Mouse (Mus musculus): ENCODE data around the gene Hs2st1. TPM values are rescaled to one million over a fixed set of nuclear protein-coding genes. Genes with fewer than 3 reads are reported as not detected.

The Hs2st1 gene
- polyA plus RNA-seq, 1 experiment from 2014 or later, result 1.5 TPM

GRCm38 (mm10) chr3:144527918-144528317 lies 42.1 kb downstream of the Hs2st1 start:
- Histone ChIP-seq H3K27me3 (ENCODE audit: insufficient read depth, low read length) (no peaks in the 10 kb centered on the region), H3K36me3 (replicated peaks; ENCODE audit: insufficient read depth, low read length) (no peaks in the 10 kb centered on the region), H3K9ac (replicated peaks) (no peak overlapping the region), H3K4me3 (ENCODE audit: low read depth, low read length) (no peak overlapping the region), H3K4me2 (ENCODE audit: low read depth, low read length) (no peak overlapping the region), H3K27ac (ENCODE audit: low read depth) (no peak overlapping the region), H3K4me1 (ENCODE audit: insufficient read depth) (no peaks in the 10 kb centered on the region), H3K9me3 (ENCODE audit: low read length) (no peaks in the 10 kb centered on the region)
- TF ChIP-seq CTCF (IDR thresholded peaks at IDR 0.05; ENCODE audit: low read depth) (no peak), EP300 (IDR thresholded peaks at IDR 0.05; ENCODE audit: low read depth) (no peak)
- no peak for DNase-seq
- no peak for ATAC-seq
- 85% methylated on average over 7 of the region's 7 CpGs for WGBS (ENCODE audit: insufficient replicate concordance)

GRCm38 (mm10) chr3:144519581-144520272 lies 50.3 kb downstream of the Hs2st1 start:
- Histone ChIP-seq H3K36me3 (replicated peaks; ENCODE audit: insufficient read depth, low read length) (no peaks in the 10 kb centered on the region), H3K27me3 (ENCODE audit: insufficient read depth, low read length) (no peaks in the 10 kb centered on the region), H3K9ac (replicated peaks) (no peak overlapping the region), H3K4me2 (ENCODE audit: low read depth, low read length) (no peak overlapping the region), H3K9me3 (ENCODE audit: low read length) (no peaks in the 10 kb centered on the region), H3K4me3 (ENCODE audit: low read depth, low read length) (no peak overlapping the region), H3K4me1 (ENCODE audit: insufficient read depth) (no peaks in the 10 kb centered on the region), H3K27ac (ENCODE audit: low read depth) (no peak overlapping the region)
- DNase-seq (no peak), ATAC-seq (no peak)
- WGBS (ENCODE audit: insufficient replicate concordance), result 68% methylated on average over 10 of the region's 10 CpGs
- TF ChIP-seq CTCF (IDR thresholded peaks at IDR 0.05; ENCODE audit: low read depth) (no peak), EP300 (IDR thresholded peaks at IDR 0.05; ENCODE audit: low read depth) (no peak)

- Histone ChIP-seq H3K9me3 (ENCODE audit: low read length) (no peaks in the 10 kb centered on the region), H3K4me2 (ENCODE audit: low read depth, low read length) (no peak overlapping the region), H3K9ac (replicated peaks) (no peak overlapping the region), H3K27me3 (ENCODE audit: insufficient read depth, low read length) (no peaks in the 10 kb centered on the region), H3K4me1 (ENCODE audit: insufficient read depth) (no peaks in the 10 kb centered on the region), H3K4me3 (ENCODE audit: low read depth, low read length) (no peak overlapping the region), H3K36me3 (replicated peaks; ENCODE audit: insufficient read depth, low read length) (no peaks in the 10 kb centered on the region), H3K27ac (ENCODE audit: low read depth) (no peak overlapping the region)
- TF ChIP-seq EP300 (IDR thresholded peaks at IDR 0.05; ENCODE audit: low read depth), result no peak
- no peak for TF ChIP-seq CTCF (IDR thresholded peaks at IDR 0.05; ENCODE audit: low read depth)
- DNase-seq, result no peak
- 57% methylated on average over 5 of the region's 5 CpGs for WGBS (ENCODE audit: insufficient replicate concordance)
- no peak for ATAC-seq
Measured at GRCm38 (mm10) chr3:144518917-144519316, 51.1 kb downstream of the Hs2st1 start.

GRCm38 (mm10) chr3:144515286-144515685 lies 54.7 kb downstream of the Hs2st1 start:
- no peak for ATAC-seq
- DNase-seq, result no peak

DNA sequence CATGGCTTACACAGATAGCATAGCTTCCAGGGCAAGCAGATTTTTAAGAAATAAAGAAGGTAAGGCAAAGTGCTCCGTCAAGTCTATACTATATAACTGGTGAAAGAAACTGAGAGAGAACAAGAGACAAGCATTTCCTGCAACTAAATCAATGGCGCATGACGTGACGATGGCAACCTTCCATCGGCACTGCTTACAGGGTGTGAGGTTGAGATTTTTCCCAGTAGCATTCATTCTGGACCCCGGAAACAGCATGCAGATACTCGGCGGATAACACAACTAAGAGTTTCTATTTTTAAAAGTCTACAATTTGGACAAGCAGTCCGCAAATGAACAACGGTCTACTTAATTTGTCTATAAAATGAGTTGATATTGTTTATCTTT lies 55.9 kb downstream of the Hs2st1 start:
- Histone ChIP-seq H3K9ac (replicated peaks) (no peak overlapping the region), H3K9me3 (ENCODE audit: low read length) (no peaks in the 10 kb centered on the region), H3K4me2 (ENCODE audit: low read depth, low read length) (no peak overlapping the region), H3K27me3 (ENCODE audit: insufficient read depth, low read length) (no peaks in the 10 kb centered on the region), H3K4me3 (ENCODE audit: low read depth, low read length) (no peak overlapping the region), H3K36me3 (replicated peaks; ENCODE audit: insufficient read depth, low read length) (no peaks in the 10 kb centered on the region), H3K27ac (ENCODE audit: low read depth) (no peak overlapping the region), H3K4me1 (ENCODE audit: insufficient read depth) (no peaks in the 10 kb centered on the region)
- TF ChIP-seq EP300 (IDR thresholded peaks at IDR 0.05; ENCODE audit: low read depth) (no peak), CTCF (IDR thresholded peaks at IDR 0.05; ENCODE audit: low read depth) (no peak)
- ATAC-seq (no peak), DNase-seq (no peak)
- 88% methylated on average over 10 of the region's 10 CpGs for WGBS (ENCODE audit: insufficient replicate concordance)

More at GRCm38 (mm10) chr3:144515286-144515685, 54.7 kb downstream of the Hs2st1 start:
- Histone ChIP-seq H3K4me2 (ENCODE audit: low read depth, low read length) (no peak overlapping the region), H3K4me1 (ENCODE audit: insufficient read depth) (no peaks in the 10 kb centered on the region), H3K9ac (replicated peaks) (no peak overlapping the region), H3K9me3 (ENCODE audit: low read length) (no peaks in the 10 kb centered on the region), H3K36me3 (replicated peaks; ENCODE audit: insufficient read depth, low read length) (no peaks in the 10 kb centered on the region), H3K27ac (ENCODE audit: low read depth) (no peak overlapping the region), H3K4me3 (ENCODE audit: low read depth, low read length) (no peak overlapping the region), H3K27me3 (ENCODE audit: insufficient read depth, low read length) (no peaks in the 10 kb centered on the region)
- no peak for TF ChIP-seq EP300 (IDR thresholded peaks at IDR 0.05; ENCODE audit: low read depth)
- TF ChIP-seq CTCF (IDR thresholded peaks at IDR 0.05; ENCODE audit: low read depth), result no peak
- WGBS (ENCODE audit: insufficient replicate concordance), result 75% methylated on average over 7 of the region's 7 CpGs

DNA sequence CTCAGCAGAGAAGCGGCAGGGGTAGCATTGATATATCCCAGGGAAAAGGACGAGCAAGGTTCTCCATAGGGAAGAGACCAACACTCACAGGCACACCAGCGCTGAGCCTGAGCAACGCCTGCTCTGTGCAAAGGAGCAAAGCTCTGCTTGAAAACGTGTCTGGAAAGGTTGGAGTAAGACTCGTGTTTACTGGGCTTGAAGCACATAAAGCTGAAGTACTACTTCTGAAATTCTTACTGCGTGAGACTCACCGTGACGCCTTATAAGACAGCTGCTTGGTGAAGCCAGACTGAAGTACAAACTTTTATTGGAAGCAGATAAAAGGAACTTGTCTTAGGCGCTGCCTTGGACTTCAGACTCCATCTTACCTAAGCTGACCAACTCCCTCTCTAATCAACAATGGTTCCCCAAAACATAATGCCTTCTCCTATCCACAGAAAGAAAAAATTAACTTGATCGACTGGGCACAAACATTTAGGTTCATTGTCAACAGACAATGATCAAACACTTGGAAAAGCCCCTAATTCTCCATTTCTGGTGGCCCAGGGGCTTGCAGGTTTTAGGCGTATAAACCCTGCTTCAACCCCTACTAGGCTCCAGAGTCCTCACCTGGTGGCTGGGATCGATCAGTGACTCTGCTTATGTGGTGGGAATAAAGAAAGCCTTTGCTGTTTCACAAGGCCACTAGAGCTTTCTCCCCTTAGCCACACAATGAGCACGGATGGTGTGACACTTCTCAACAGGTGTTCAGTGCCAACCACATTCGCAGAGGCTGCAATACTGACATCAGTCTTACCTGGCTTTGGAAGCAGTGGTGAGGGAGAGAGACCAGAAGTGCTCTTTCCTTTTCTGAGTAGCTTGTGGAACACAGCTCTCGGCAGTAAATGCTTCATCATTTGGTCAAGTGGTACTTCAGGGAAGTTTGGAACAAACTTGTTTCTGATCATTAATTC lies 56.5 kb downstream of the Hs2st1 start:
- Histone ChIP-seq H3K36me3 (replicated peaks; ENCODE audit: insufficient read depth, low read length) (no peaks in the 10 kb centered on the region), H3K9me3 (ENCODE audit: low read length) (no peaks in the 10 kb centered on the region), H3K4me3 (ENCODE audit: low read depth, low read length) (no peak overlapping the region), H3K4me2 (ENCODE audit: low read depth, low read length) (no peak overlapping the region), H3K4me1 (ENCODE audit: insufficient read depth) (no peaks in the 10 kb centered on the region), H3K9ac (replicated peaks) (no peak overlapping the region), H3K27ac (ENCODE audit: low read depth) (no peak overlapping the region), H3K27me3 (ENCODE audit: insufficient read depth, low read length) (no peaks in the 10 kb centered on the region)
- DNase-seq (no peak), ATAC-seq (no peak)
- TF ChIP-seq EP300 (IDR thresholded peaks at IDR 0.05; ENCODE audit: low read depth), result no peak
- TF ChIP-seq CTCF (IDR thresholded peaks at IDR 0.05; ENCODE audit: low read depth), result no peak
- WGBS (ENCODE audit: insufficient replicate concordance), result 80% methylated on average over 16 of the region's 16 CpGs

Data from liver, postnatal 0 days (tissue).